Mouse (Mus musculus): ENCODE measurements at regions not wholly inside any gene's neighbourhood (a gene's known extent, or its start where the extent isn't known, plus 50 kb on each side); places are given as distances from the start of the nearest gene placed in this dataset.

DNA sequence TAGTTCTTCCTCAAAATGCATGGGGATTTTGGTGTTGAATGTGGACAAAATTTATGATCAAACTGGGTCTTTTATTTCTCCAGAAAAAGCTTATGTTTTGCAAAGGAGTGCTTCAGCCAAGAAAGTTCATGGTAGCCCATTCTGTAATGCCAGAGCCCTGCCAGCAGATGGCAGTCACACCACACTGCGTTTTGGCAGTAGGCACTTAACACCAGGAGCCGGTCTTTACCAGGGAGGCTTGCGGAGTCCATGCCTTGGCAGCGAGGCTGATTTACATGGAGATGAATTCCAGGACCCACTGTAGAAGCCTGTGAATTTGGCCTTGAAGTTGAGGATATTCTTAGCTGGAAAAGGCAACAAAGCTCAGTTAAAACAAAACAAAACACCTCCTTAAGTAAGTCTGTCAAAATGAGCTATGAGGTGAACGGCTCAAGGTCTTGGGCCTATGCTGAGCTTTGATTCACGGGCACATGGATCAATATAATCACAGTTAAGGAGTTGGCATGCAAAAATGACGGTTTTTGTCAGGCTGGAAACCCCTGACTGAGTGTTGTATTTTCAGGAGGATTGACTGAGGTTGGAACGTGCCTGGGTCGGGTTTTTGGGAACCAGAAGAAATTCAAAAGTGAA lies 185.4 kb downstream of the Gm7489 start:
- ATAC-seq (ENCODE audit: extremely low read depth, insufficient number of reproducible peaks, low FRiP score, poor library complexity, severe bottlenecking): no peak
- TF ChIP-seq TAL1 (conservative IDR thresholded peaks at IDR 0.05; ENCODE audit: low read depth, low read length) (no peak), CTCF (IDR thresholded peaks at IDR 0.05; ENCODE audit: low read depth, low read length) (peak; percentile 70)
- Histone ChIP-seq H3K4me3 (ENCODE audit: low read depth, low read length) (no peak overlapping the region), H3K9me3 (replicated peaks) (no peaks in the 10 kb centered on the region), H3K4me1 (ENCODE audit: insufficient read depth, low read depth, low read length) (no peaks in the 10 kb centered on the region), H3K27me3 (ENCODE audit: insufficient read depth, low read length) (no peaks in the 10 kb centered on the region), H3K36me3 (replicated peaks) (no peaks in the 10 kb centered on the region)
- peak; percentile 1 for DNase-seq (ENCODE audit: low spot score)

DNA sequence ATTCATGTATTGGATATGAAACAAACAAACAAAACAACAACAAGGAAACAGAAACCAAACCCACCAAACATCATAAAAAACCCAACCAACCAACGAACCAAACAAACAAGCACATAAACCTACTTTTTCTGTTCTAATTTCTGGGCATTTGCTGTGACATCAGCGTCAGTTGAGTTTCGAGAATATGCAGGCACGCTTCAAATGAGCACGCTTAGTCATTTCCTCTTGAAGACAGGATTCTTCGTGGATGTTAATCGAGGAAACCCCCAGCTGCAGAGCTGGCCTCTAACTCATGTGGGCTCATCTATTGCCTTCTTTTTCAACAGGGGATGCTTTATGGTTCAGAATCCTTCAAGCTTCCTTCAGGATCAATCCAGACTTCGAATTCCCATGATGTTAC lies 187.0 kb downstream of the Gm7489 start:
- TF ChIP-seq GATA2 (IDR thresholded peaks at IDR 0.05; ENCODE audit: borderline replicate concordance, low read depth, low read length) (no peak), POLR2AphosphoS5 (IDR thresholded peaks at IDR 0.05; ENCODE audit: insufficient replicate concordance, low read depth, low read length) (no peak), CTCF (IDR thresholded peaks at IDR 0.05; ENCODE audit: low read depth, low read length) (no peak), TAL1 (conservative IDR thresholded peaks at IDR 0.05; ENCODE audit: low read depth, low read length) (no peak), GATA1 (IDR thresholded peaks at IDR 0.05; ENCODE audit: borderline replicate concordance, low read length) (no peak)
- Histone ChIP-seq H3K36me3 (replicated peaks) (no peaks in the 10 kb centered on the region), H3K27me3 (ENCODE audit: insufficient read depth, low read length) (no peaks in the 10 kb centered on the region), H3K9me3 (replicated peaks) (no peaks in the 10 kb centered on the region), H3K4me1 (ENCODE audit: insufficient read depth, low read depth, low read length) (no peaks in the 10 kb centered on the region), H3K4me3 (ENCODE audit: low read depth, low read length) (no peak overlapping the region)
- ATAC-seq (ENCODE audit: extremely low read depth, insufficient number of reproducible peaks, low FRiP score, poor library complexity, severe bottlenecking): no peak
- DNase-seq (ENCODE audit: low spot score): no peak

DNA sequence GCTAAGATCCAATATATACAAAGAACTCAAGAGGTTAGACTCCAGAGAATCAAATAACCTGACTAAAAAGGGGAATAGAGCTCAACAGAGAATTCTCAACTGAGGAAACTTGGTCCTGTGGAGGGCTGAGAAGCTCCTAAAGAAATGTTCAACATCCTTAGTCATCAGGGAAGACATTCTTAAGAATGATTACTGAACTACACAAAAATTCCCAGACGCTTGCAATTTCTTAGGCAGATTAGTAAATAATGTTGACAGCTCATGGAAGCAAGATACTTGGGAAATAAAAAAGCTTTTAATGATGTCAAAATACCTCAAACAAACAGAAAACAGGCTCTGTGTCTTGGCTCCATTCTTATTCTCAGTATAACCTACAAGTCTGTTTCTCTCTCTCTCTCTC lies 206.6 kb downstream of the Gm7489 start:
- Histone ChIP-seq H3K9me3 (replicated peaks) (no peaks in the 10 kb centered on the region), H3K4me1 (ENCODE audit: insufficient read depth, low read depth, low read length) (no peaks in the 10 kb centered on the region), H3K4me3 (ENCODE audit: low read depth, low read length) (no peak overlapping the region), H3K36me3 (replicated peaks) (no peaks in the 10 kb centered on the region), H3K27me3 (ENCODE audit: insufficient read depth, low read length) (no peaks in the 10 kb centered on the region)
- DNase-seq (ENCODE audit: low spot score) (no peak), ATAC-seq (ENCODE audit: extremely low read depth, insufficient number of reproducible peaks, low FRiP score, poor library complexity, severe bottlenecking) (no peak)
- TF ChIP-seq CTCF (IDR thresholded peaks at IDR 0.05; ENCODE audit: low read depth, low read length) (no peak), POLR2AphosphoS5 (IDR thresholded peaks at IDR 0.05; ENCODE audit: insufficient replicate concordance, low read depth, low read length) (no peak), GATA2 (IDR thresholded peaks at IDR 0.05; ENCODE audit: borderline replicate concordance, low read depth, low read length) (no peak), GATA1 (IDR thresholded peaks at IDR 0.05; ENCODE audit: borderline replicate concordance, low read length) (no peak), TAL1 (conservative IDR thresholded peaks at IDR 0.05; ENCODE audit: low read depth, low read length) (no peak)

DNA sequence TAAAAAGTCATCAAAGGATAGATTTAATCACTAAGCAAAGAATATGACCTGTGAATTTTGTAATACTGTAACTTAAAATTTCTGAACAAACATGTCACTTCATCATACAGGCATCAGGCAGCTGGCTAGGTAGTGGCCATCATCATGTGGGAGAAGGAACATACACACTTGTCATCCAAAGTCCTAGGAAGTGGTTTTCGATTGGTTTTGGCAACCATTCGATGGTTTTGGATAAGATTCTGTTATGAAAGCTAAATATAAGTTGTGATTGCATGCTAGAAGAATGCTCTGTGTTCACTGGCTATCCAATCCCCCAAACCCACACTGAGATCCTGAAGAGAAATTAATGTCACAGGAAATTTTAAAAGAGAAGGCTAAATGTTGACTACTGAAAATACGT lies 207.7 kb downstream of the Gm7489 start:
- no peaks in the 10 kb centered on the region for H3K4me1 ChIP-seq (ENCODE audit: insufficient read depth, low read depth, low read length)

DNA sequence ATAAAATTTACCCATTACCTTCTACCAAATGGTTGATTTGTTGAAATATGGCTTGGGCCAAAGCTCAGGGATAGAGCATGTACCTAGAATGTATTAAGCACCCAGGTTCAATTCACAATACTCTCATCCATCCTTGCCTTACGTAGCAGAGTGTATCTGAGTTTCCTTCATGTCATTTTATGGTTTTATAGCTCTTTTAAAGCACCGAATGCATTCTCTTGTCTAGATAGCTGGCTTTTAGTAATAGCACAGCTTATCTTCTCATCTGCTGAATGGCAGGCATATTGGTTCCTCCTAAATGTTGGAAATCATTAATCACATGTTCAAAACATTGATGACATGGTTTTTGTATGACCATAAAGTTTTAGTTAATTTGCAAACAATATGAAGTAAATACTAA lies 212.8 kb downstream of the Gm7489 start:
- no peaks in the 10 kb centered on the region for H3K36me3 ChIP-seq (replicated peaks)
- no peaks in the 10 kb centered on the region for H3K27me3 ChIP-seq (ENCODE audit: insufficient read depth, low read length)
- no peaks in the 10 kb centered on the region for H3K9me3 ChIP-seq (replicated peaks)
- ATAC-seq (ENCODE audit: extremely low read depth, insufficient number of reproducible peaks, low FRiP score, poor library complexity, severe bottlenecking) (no peak), DNase-seq (ENCODE audit: low spot score) (no peak)
- no peaks in the 10 kb centered on the region for H3K4me1 ChIP-seq (ENCODE audit: insufficient read depth, low read depth, low read length)
- no peak for TF ChIP-seq GATA2 (IDR thresholded peaks at IDR 0.05; ENCODE audit: borderline replicate concordance, low read depth, low read length)
- no peak for TF ChIP-seq CTCF (IDR thresholded peaks at IDR 0.05; ENCODE audit: low read depth, low read length)
- no peak for TF ChIP-seq TAL1 (conservative IDR thresholded peaks at IDR 0.05; ENCODE audit: low read depth, low read length)
- no peak for TF ChIP-seq GATA1 (IDR thresholded peaks at IDR 0.05; ENCODE audit: borderline replicate concordance, low read length)
- no peak for TF ChIP-seq POLR2AphosphoS5 (IDR thresholded peaks at IDR 0.05; ENCODE audit: insufficient replicate concordance, low read depth, low read length)
- no peak overlapping the region for H3K4me3 ChIP-seq (ENCODE audit: low read depth, low read length)

More for the DNA sequence above, 207.7 kb downstream of the Gm7489 start:
- no peak overlapping the region for H3K4me3 ChIP-seq (ENCODE audit: low read depth, low read length)
- no peak for ATAC-seq (ENCODE audit: extremely low read depth, insufficient number of reproducible peaks, low FRiP score, poor library complexity, severe bottlenecking)
- H3K27me3 ChIP-seq (ENCODE audit: insufficient read depth, low read length): no peaks in the 10 kb centered on the region
- no peaks in the 10 kb centered on the region for H3K9me3 ChIP-seq (replicated peaks)
- H3K36me3 ChIP-seq (replicated peaks): no peaks in the 10 kb centered on the region
- no peak for DNase-seq (ENCODE audit: low spot score)
- TF ChIP-seq GATA1 (IDR thresholded peaks at IDR 0.05; ENCODE audit: borderline replicate concordance, low read length): no peak
- no peak for TF ChIP-seq CTCF (IDR thresholded peaks at IDR 0.05; ENCODE audit: low read depth, low read length)
- TF ChIP-seq TAL1 (conservative IDR thresholded peaks at IDR 0.05; ENCODE audit: low read depth, low read length): no peak
- no peak for TF ChIP-seq POLR2AphosphoS5 (IDR thresholded peaks at IDR 0.05; ENCODE audit: insufficient replicate concordance, low read depth, low read length)
- no peak for TF ChIP-seq GATA2 (IDR thresholded peaks at IDR 0.05; ENCODE audit: borderline replicate concordance, low read depth, low read length)

DNA sequence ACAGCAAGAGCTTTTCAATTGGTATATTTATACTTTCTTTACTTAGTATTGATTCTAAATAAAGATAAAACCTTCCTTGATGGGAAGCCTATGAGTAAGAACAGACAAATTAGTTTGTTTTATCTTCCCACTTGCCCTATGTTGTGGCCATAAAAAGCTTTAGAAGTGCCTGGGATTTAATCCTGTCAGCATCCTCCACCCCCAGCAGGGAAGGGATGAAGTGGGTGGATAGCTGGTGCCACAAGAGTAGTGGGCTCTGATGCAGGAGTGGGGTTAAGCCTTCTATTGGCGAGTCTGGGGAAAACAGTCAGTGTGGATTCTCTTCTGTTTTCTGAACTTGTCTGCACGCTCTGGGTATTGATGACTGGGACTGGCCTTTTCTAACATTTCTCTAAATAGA lies 227.7 kb downstream of the Gm7489 start:
- Histone ChIP-seq H3K9me3 (replicated peaks) (no peaks in the 10 kb centered on the region), H3K36me3 (replicated peaks) (no peaks in the 10 kb centered on the region)
- TF ChIP-seq TAL1 (conservative IDR thresholded peaks at IDR 0.05; ENCODE audit: low read depth, low read length) (no peak), CTCF (IDR thresholded peaks at IDR 0.05; ENCODE audit: low read depth, low read length) (no peak), GATA1 (IDR thresholded peaks at IDR 0.05; ENCODE audit: borderline replicate concordance, low read length) (no peak), GATA2 (IDR thresholded peaks at IDR 0.05; ENCODE audit: borderline replicate concordance, low read depth, low read length) (no peak), POLR2AphosphoS5 (IDR thresholded peaks at IDR 0.05; ENCODE audit: insufficient replicate concordance, low read depth, low read length) (no peak)

More for the DNA sequence above, 227.7 kb downstream of the Gm7489 start:
- ATAC-seq (ENCODE audit: extremely low read depth, insufficient number of reproducible peaks, low FRiP score, poor library complexity, severe bottlenecking) (no peak), DNase-seq (ENCODE audit: low spot score) (no peak)
- Histone ChIP-seq H3K4me3 (ENCODE audit: low read depth, low read length) (no peak overlapping the region), H3K27me3 (ENCODE audit: insufficient read depth, low read length) (no peaks in the 10 kb centered on the region), H3K4me1 (ENCODE audit: insufficient read depth, low read depth, low read length) (no peaks in the 10 kb centered on the region)
